Comparison of ENCODE assay signal across 8 mouse cellular contexts in genomic region chr9:108565881-108566814, GRCm38 (mm10). TPM values are rescaled to one million over a fixed set of nuclear protein-coding genes. Genes with fewer than 3 reads are reported as not detected.
DNase-seq lines count a peak whose midpoint lies in the region; ATAC-seq lines count a peak whose summit lies in the region.

No protein-coding gene starts in this region.

- no peak for ATAC-seq in cerebellum, adult (ENCODE audit: insufficient number of reproducible peaks, low FRiP score, low TSS enrichment)
- no peak; the same call in 1 of the 2 replicates for ATAC-seq in intestine, embryonic 16.5 days

- H3K4me1 ChIP-seq in intestine, embryonic 16.5 days (ENCODE audit: control insufficient read depth, insufficient read depth, low read length), result peaks cover 40% of the 10 kb centered on the region

- no peaks in the 10 kb centered on the region for H3K9me3 ChIP-seq in intestine, embryonic 16.5 days (ENCODE audit: control insufficient read depth, low read length)

- H3K27me3 ChIP-seq in intestine, embryonic 16.5 days (replicated peaks; ENCODE audit: control insufficient read depth, insufficient read depth, low read length), result no peaks in the 10 kb centered on the region

- peaks cover 12% of the 10 kb centered on the region for H3K36me3 ChIP-seq in intestine, embryonic 16.5 days (ENCODE audit: control insufficient read depth, insufficient read depth, low read length)

- peak; percentile 46 for DNase-seq in cerebellum, adult 9-11 months
- DNase-seq in thymus, postnatal 14 days, result peak; percentile 18
- no peak for DNase-seq in thymus, postnatal 25 days
- peak; percentile 36 for DNase-seq in naive thymus-derived CD4-positive, alpha-beta T cell, adult 2 months (ENCODE audit: low read depth)
- no peak for DNase-seq in urinary bladder, postnatal 14 days (ENCODE audit: low spot score)
- DNase-seq in cerebellum, adult 8-10 months, result no peak

- WGBS in intestine, embryonic 16.5 days, result 12% methylated on average over 35 of the region's 35 CpGs

- peak overlapping the region; percentile 98 for H3K27ac ChIP-seq in intestine, embryonic 16.5 days (ENCODE audit: low read length)

- peak overlapping the region; percentile 89 for H3K9ac ChIP-seq in intestine, embryonic 16.5 days (ENCODE audit: low read depth, low read length)

- peak overlapping the region; percentile 82 for H3K4me3 ChIP-seq in intestine, embryonic 16.5 days (ENCODE audit: low read length)

- peak overlapping the region; percentile 98 for H3K4me2 ChIP-seq in intestine, embryonic 16.5 days (ENCODE audit: low read depth, low read length)

RNA-seq across cellular contexts. Expression of gene Ndufaf3, which starts 1.1 kb away (rescaled TPM):
- 41.1 and 42.1 TPM in 2 replicates for polyA plus RNA-seq in intestine, embryonic 16.5 days (2015; fragmentation: Nextera tagmentation; extraction: Ambion mirVana)

RNA-seq across cellular contexts. Expression of gene Dalrd3, which starts 3.5 kb away (rescaled TPM):
- polyA plus RNA-seq in intestine, embryonic 16.5 days (2015; fragmentation: Nextera tagmentation; extraction: Ambion mirVana), result 100 and 115 TPM in 2 replicates

RNA-seq across cellular contexts. Expression of gene Impdh2, which starts 6.1 kb away (rescaled TPM):
- polyA plus RNA-seq in intestine, embryonic 16.5 days (2015; fragmentation: Nextera tagmentation; extraction: Ambion mirVana), result 149 and 173 TPM in 2 replicates

RNA-seq across cellular contexts. Expression of gene Wdr6, which starts 12.4 kb away (rescaled TPM):
- 60.7 and 64.4 TPM in 2 replicates for polyA plus RNA-seq in intestine, embryonic 16.5 days (2015; fragmentation: Nextera tagmentation; extraction: Ambion mirVana)

RNA-seq across cellular contexts. Expression of gene P4htm, which starts 31.3 kb away (rescaled TPM):
- 4.5 and 5.0 TPM in 2 replicates for polyA plus RNA-seq in intestine, embryonic 16.5 days (2015; fragmentation: Nextera tagmentation; extraction: Ambion mirVana)

Comparison
In these comparisons a context has a peak if more than half of its experiments do, and no peak if none do; other contexts are left out.
1. DNase-seq: peak in cerebellum, adult 9-11 months (single experiment), thymus, postnatal 14 days (single experiment) and naive thymus-derived CD4-positive, alpha-beta T cell, adult 2 months (single experiment); none in thymus, postnatal 25 days (single experiment), urinary bladder, postnatal 14 days (single experiment) and cerebellum, adult 8-10 months (single experiment).